Mouse (Mus musculus): ENCODE results near the gene Cxcr2.

- TF ChIP-seq CTCF (IDR thresholded peaks at IDR 0.05; ENCODE audit: extremely low read depth, insufficient read depth, insufficient read length, insufficient replicate concordance) (no peak), POLR2A (IDR thresholded peaks at IDR 0.05; ENCODE audit: low read depth, low read length) (no peak)
Measured at GRCm38 (mm10) chr1:74175731-74176130, 21.9 kb downstream of the Cxcr2 start.

Data from spleen, adult 2 months (tissue).